In the genomic region with DNA sequence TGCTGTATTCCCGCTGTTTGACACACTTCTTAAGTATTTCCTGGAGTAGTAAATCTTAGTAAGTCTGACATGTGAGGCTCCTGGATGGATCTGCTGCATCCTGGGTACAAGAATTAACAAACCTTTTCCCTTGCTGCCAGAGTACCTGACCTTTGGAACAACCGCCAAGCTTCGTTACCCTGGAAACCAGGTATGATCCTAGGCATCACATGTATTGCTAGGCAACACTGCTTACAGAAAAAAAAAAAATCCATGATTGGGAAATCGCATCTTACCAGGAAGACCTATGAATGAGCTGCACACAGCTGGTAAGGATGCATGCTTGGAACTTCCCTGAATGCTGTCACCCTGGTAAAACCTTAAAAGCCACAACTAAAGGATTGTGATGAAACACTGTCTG, we compare ENCODE assay signal across 31 mouse cellular contexts. TPM values are rescaled to one million over a fixed set of nuclear protein-coding genes. Genes with fewer than 3 reads are reported as not detected.
DNase-seq lines count a peak whose midpoint lies in the region; ATAC-seq and TF ChIP-seq lines count a peak whose summit lies in the region.
"Had no signal": no experiment of that assay in that cellular context is flagged by ENCODE, and none has a peak within 500 bp of the region (broad histone marks: within the 10 kb centered on the region; RNA-seq: fewer than 3 reads in every experiment).

No protein-coding gene starts in this region.

- no peak overlapping the region for H3K9ac ChIP-seq in forebrain, embryonic 16.5 days (replicated peaks; ENCODE audit: low read depth, low read length)
- H3K9ac ChIP-seq in midbrain, embryonic 13.5 days (replicated peaks) = no peak overlapping the region
- no peak overlapping the region for H3K9ac ChIP-seq in intestine, embryonic 16.5 days (ENCODE audit: low read depth, low read length)
- H3K9ac ChIP-seq in midbrain, postnatal 0 days (replicated peaks; ENCODE audit: low read length, poor library complexity, severe bottlenecking) = no peak overlapping the region
- H3K9ac ChIP-seq: embryonic facial prominence, embryonic 15.5 days; forebrain, embryonic 15.5 days; heart, embryonic 12.5 days; hindbrain, embryonic 15.5 days; kidney, embryonic 15.5 days; limb, embryonic 12.5 days; liver, postnatal 0 days; neural tube, embryonic 12.5 days had no signal

- no peak for TF ChIP-seq CTCF in midbrain, postnatal 0 days (IDR thresholded peaks at IDR 0.05)

- no peak overlapping the region for H3K27ac ChIP-seq in forebrain, embryonic 16.5 days (ENCODE audit: low read length)
- H3K27ac ChIP-seq in forebrain, embryonic 10.5 days = no peak overlapping the region
- H3K27ac ChIP-seq in midbrain, embryonic 13.5 days = peak overlapping the region; percentile 51; the same call in 1 of the 2 replicates
- no peak overlapping the region for H3K27ac ChIP-seq in midbrain, embryonic 10.5 days (replicated peaks)
- H3K27ac ChIP-seq in intestine, embryonic 16.5 days (ENCODE audit: low read length) = no peak overlapping the region
- H3K27ac ChIP-seq in midbrain, postnatal 0 days (ENCODE audit: low read depth, low read length) = peak overlapping the region; percentile 32; the same call in 1 of the 2 replicates
- H3K27ac ChIP-seq: embryonic facial prominence, embryonic 10.5 days; embryonic facial prominence, embryonic 15.5 days; forebrain, embryonic 15.5 days; heart, adult 2 months; hindbrain, embryonic 15.5 days; kidney, embryonic 15.5 days; layer of hippocampus, adult 2 months; left cerebral cortex, adult 2 months; limb, embryonic 12.5 days; neural tube, embryonic 12.5 days had no signal

- H3K4me3 ChIP-seq in forebrain, embryonic 16.5 days (replicated peaks; ENCODE audit: low read length) = no peak overlapping the region
- no peak overlapping the region for H3K4me3 ChIP-seq in forebrain, embryonic 10.5 days
- H3K4me3 ChIP-seq in midbrain, embryonic 13.5 days (replicated peaks) = no peak overlapping the region
- H3K4me3 ChIP-seq in midbrain, embryonic 10.5 days = no peak overlapping the region
- no peak overlapping the region for H3K4me3 ChIP-seq in intestine, embryonic 16.5 days (ENCODE audit: low read length)
- no peak overlapping the region for H3K4me3 ChIP-seq in midbrain, postnatal 0 days (ENCODE audit: low read depth, low read length)
- H3K4me3 ChIP-seq: embryonic facial prominence, embryonic 10.5 days; embryonic facial prominence, embryonic 15.5 days; forebrain, embryonic 15.5 days; heart, adult 2 months; heart, embryonic 12.5 days; hindbrain, embryonic 15.5 days; kidney, embryonic 15.5 days; layer of hippocampus, adult 2 months; left cerebral cortex, adult 2 months; limb, embryonic 12.5 days; neural tube, embryonic 12.5 days had no signal

- no peaks in the 10 kb centered on the region for H3K9me3 ChIP-seq in forebrain, embryonic 16.5 days (ENCODE audit: control insufficient read depth, low read length)
- H3K9me3 ChIP-seq in forebrain, embryonic 10.5 days = no peaks in the 10 kb centered on the region
- 0 out of 2 replicates have a peak, but pooled peaks cover 6% of the 10 kb centered on the region for H3K9me3 ChIP-seq in midbrain, embryonic 13.5 days
- H3K9me3 ChIP-seq in midbrain, embryonic 10.5 days (replicated peaks) = no peaks in the 10 kb centered on the region
- peaks cover 7% of the 10 kb centered on the region; the same call in 1 of the 2 replicates for H3K9me3 ChIP-seq in intestine, embryonic 16.5 days (ENCODE audit: control insufficient read depth, low read length)
- H3K9me3 ChIP-seq in midbrain, postnatal 0 days (ENCODE audit: low read length) = no peaks in the 10 kb centered on the region
- H3K9me3 ChIP-seq: embryonic facial prominence, embryonic 10.5 days; embryonic facial prominence, embryonic 15.5 days; forebrain, embryonic 15.5 days; hindbrain, embryonic 15.5 days; kidney, embryonic 15.5 days; limb, embryonic 12.5 days; neural tube, embryonic 12.5 days had no signal

- no peak for DNase-seq in forebrain, embryonic 10.5 days (ENCODE audit: extremely low spot score, low spot score)
- no peak for DNase-seq in midbrain, embryonic 10.5 days (ENCODE audit: low spot score)
- peak; percentile 46 for DNase-seq in midbrain, postnatal 0 days (ENCODE audit: low spot score)
- no peak for DNase-seq in kidney, postnatal 25 days
- DNase-seq: adrenal gland, postnatal 14 days; cerebellum, adult 18-20 months; cerebellum, postnatal 14 days; heart, adult 2 months; heart, postnatal 4 days; kidney, adult 18-20 months; kidney, postnatal 36 days; liver, postnatal 0 days; lung, postnatal 4 days; thymus, postnatal 4 days had no signal

- WGBS in forebrain, embryonic 16.5 days = 77% methylated on average over 4 of the region's 4 CpGs
- 93% methylated on average over 4 of the region's 4 CpGs for WGBS in forebrain, embryonic 10.5 days
- WGBS in midbrain, embryonic 13.5 days = 82% methylated on average over 4 of the region's 4 CpGs
- WGBS in midbrain, embryonic 10.5 days = 93% methylated on average over 4 of the region's 4 CpGs
- WGBS in intestine, embryonic 16.5 days = 51% methylated on average over 4 of the region's 4 CpGs
- 64% methylated on average over 4 of the region's 4 CpGs for WGBS in midbrain, postnatal 0 days

- no peaks in the 10 kb centered on the region for H3K36me3 ChIP-seq in forebrain, embryonic 16.5 days (ENCODE audit: control insufficient read depth, insufficient read depth)
- peaks cover 8% of the 10 kb centered on the region; the same call in 1 of the 2 replicates for H3K36me3 ChIP-seq in forebrain, embryonic 10.5 days (replicated peaks)
- H3K36me3 ChIP-seq in midbrain, embryonic 13.5 days = peaks cover 6% of the 10 kb centered on the region; the same call in 1 of the 2 replicates
- H3K36me3 ChIP-seq in midbrain, embryonic 10.5 days = peaks cover 5% of the 10 kb centered on the region; the same call in 1 of the 2 replicates
- H3K36me3 ChIP-seq in intestine, embryonic 16.5 days (ENCODE audit: control insufficient read depth, insufficient read depth, low read length) = no peaks in the 10 kb centered on the region
- H3K36me3 ChIP-seq in midbrain, postnatal 0 days (ENCODE audit: insufficient read depth, low read length) = no peaks in the 10 kb centered on the region
- H3K36me3 ChIP-seq: embryonic facial prominence, embryonic 10.5 days; embryonic facial prominence, embryonic 15.5 days; forebrain, embryonic 15.5 days; hindbrain, embryonic 15.5 days; kidney, embryonic 15.5 days; limb, embryonic 12.5 days; neural tube, embryonic 12.5 days had no signal

- no peaks in the 10 kb centered on the region for H3K4me1 ChIP-seq in forebrain, embryonic 16.5 days (replicated peaks; ENCODE audit: control insufficient read depth, insufficient read depth, low read length)
- peaks cover 8% of the 10 kb centered on the region; the same call in 1 of the 2 replicates for H3K4me1 ChIP-seq in forebrain, embryonic 10.5 days
- peaks cover 11% of the 10 kb centered on the region for H3K4me1 ChIP-seq in midbrain, embryonic 13.5 days (replicated peaks)
- H3K4me1 ChIP-seq in midbrain, embryonic 10.5 days = peaks cover 16% of the 10 kb centered on the region
- H3K4me1 ChIP-seq in intestine, embryonic 16.5 days (ENCODE audit: control insufficient read depth, insufficient read depth, low read length) = no peaks in the 10 kb centered on the region
- peaks cover 8% of the 10 kb centered on the region; the same call in 1 of the 2 replicates for H3K4me1 ChIP-seq in midbrain, postnatal 0 days (ENCODE audit: insufficient read depth, low read length)
- H3K4me1 ChIP-seq: embryonic facial prominence, embryonic 10.5 days; embryonic facial prominence, embryonic 15.5 days; forebrain, embryonic 15.5 days; hindbrain, embryonic 15.5 days; kidney, embryonic 15.5 days; limb, embryonic 12.5 days; neural tube, embryonic 12.5 days had no signal

- no peak overlapping the region for H3K4me2 ChIP-seq in forebrain, embryonic 16.5 days (ENCODE audit: low read length)
- H3K4me2 ChIP-seq in midbrain, embryonic 13.5 days (replicated peaks) = no peak overlapping the region
- H3K4me2 ChIP-seq in intestine, embryonic 16.5 days (ENCODE audit: low read depth, low read length) = no peak overlapping the region
- H3K4me2 ChIP-seq in midbrain, postnatal 0 days (ENCODE audit: low read depth, low read length, poor library complexity, severe bottlenecking) = no peak overlapping the region
- H3K4me2 ChIP-seq: embryonic facial prominence, embryonic 15.5 days; forebrain, embryonic 15.5 days; heart, embryonic 12.5 days; hindbrain, embryonic 15.5 days; kidney, embryonic 15.5 days; limb, embryonic 12.5 days; liver, embryonic 11.5 days; neural tube, embryonic 12.5 days had no signal

- ATAC-seq in forebrain, embryonic 16.5 days = 0 out of 2 replicates have a peak, but pooled peaks have one; percentile 26
- peak; percentile 63; the same call in 1 of the 2 replicates for ATAC-seq in midbrain, embryonic 13.5 days
- ATAC-seq in intestine, embryonic 16.5 days = peak; percentile 95
- ATAC-seq in midbrain, postnatal 0 days (ENCODE audit: low FRiP score) = peak; percentile 73
- no peak for ATAC-seq in megakaryocyte, adult 5-6 weeks (ENCODE audit: poor library complexity, severe bottlenecking)
- ATAC-seq: activated CD4-positive, CD25-positive, alpha-beta regulatory T cell, adult 4 months; forebrain, embryonic 15.5 days; liver, postnatal 0 days had no signal

- no peaks in the 10 kb centered on the region for H3K27me3 ChIP-seq in forebrain, embryonic 16.5 days (replicated peaks; ENCODE audit: control insufficient read depth, insufficient read depth, low read length)
- H3K27me3 ChIP-seq in forebrain, embryonic 10.5 days (ENCODE audit: poor library complexity, severe bottlenecking) = peaks cover 9% of the 10 kb centered on the region
- 0 out of 2 replicates have a peak, but pooled peaks cover 1% of the 10 kb centered on the region for H3K27me3 ChIP-seq in midbrain, embryonic 13.5 days
- H3K27me3 ChIP-seq in midbrain, embryonic 10.5 days (ENCODE audit: low read depth, poor library complexity, severe bottlenecking) = peaks cover 6% of the 10 kb centered on the region; the same call in 1 of the 2 replicates
- H3K27me3 ChIP-seq in intestine, embryonic 16.5 days (replicated peaks; ENCODE audit: control insufficient read depth, insufficient read depth, low read length) = no peaks in the 10 kb centered on the region
- no peaks in the 10 kb centered on the region for H3K27me3 ChIP-seq in midbrain, postnatal 0 days (ENCODE audit: insufficient read depth, low read length)
- H3K27me3 ChIP-seq: CH12.LX; embryonic facial prominence, embryonic 15.5 days; forebrain, embryonic 15.5 days; heart, embryonic 12.5 days; hindbrain, embryonic 15.5 days; kidney, embryonic 15.5 days; limb, embryonic 12.5 days; neural tube, embryonic 12.5 days had no signal

RNA-seq across cellular contexts. Expression of gene Ube2cbp, which starts 22.5 kb away (rescaled TPM):
- 4.6 and 5.1 TPM in 2 replicates for polyA plus RNA-seq in forebrain, embryonic 16.5 days (2015; fragmentation: Nextera tagmentation; extraction: Ambion mirVana)
- 8.0 and 8.3 TPM in 2 replicates for polyA plus RNA-seq in forebrain, embryonic 10.5 days (2016; fragmentation: Nextera tagmentation; extraction: Ambion mirVana)
- polyA plus RNA-seq in midbrain, embryonic 13.5 days (2015; fragmentation: Nextera tagmentation; extraction: Ambion mirVana) = 7.4 and 7.8 TPM in 2 replicates
- 6.6 and 9.1 TPM in 2 replicates for polyA plus RNA-seq in midbrain, embryonic 10.5 days (2016; fragmentation: Nextera tagmentation; extraction: Ambion mirVana)
- 4.0 and 4.7 TPM in 2 replicates for polyA plus RNA-seq in intestine, embryonic 16.5 days (2015; fragmentation: Nextera tagmentation; extraction: Ambion mirVana)
- total RNA-seq in midbrain, postnatal 0 days (2014; rRNA removed) = 8.4 and 10.3 TPM in 2 replicates
- polyA plus RNA-seq in midbrain, postnatal 0 days (2015; fragmentation: Nextera tagmentation; extraction: Ambion mirVana) = 7.2 and 7.7 TPM in 2 replicates
- total RNA-seq in megakaryocyte, adult 5-6 weeks (2015) = 0.47 and 0.93 TPM in 2 replicates
- total RNA-seq in megakaryocyte, adult 5-6 weeks (2017) = 0.53 and 0.92 TPM in 2 replicates

RNA-seq across cellular contexts. Expression of gene Dop1a, which starts 24.7 kb away (rescaled TPM):
- 35.9 and 40.8 TPM in 2 replicates for polyA plus RNA-seq in forebrain, embryonic 16.5 days (2015; fragmentation: Nextera tagmentation; extraction: Ambion mirVana)
- 9.2 and 9.8 TPM in 2 replicates for polyA plus RNA-seq in forebrain, embryonic 10.5 days (2016; fragmentation: Nextera tagmentation; extraction: Ambion mirVana)
- polyA plus RNA-seq in midbrain, embryonic 13.5 days (2015; fragmentation: Nextera tagmentation; extraction: Ambion mirVana) = 32.1 and 36.8 TPM in 2 replicates
- polyA plus RNA-seq in midbrain, embryonic 10.5 days (2016; fragmentation: Nextera tagmentation; extraction: Ambion mirVana) = 6.7 and 10.1 TPM in 2 replicates
- 9.9 and 10.5 TPM in 2 replicates for polyA plus RNA-seq in intestine, embryonic 16.5 days (2015; fragmentation: Nextera tagmentation; extraction: Ambion mirVana)
- 57.0 and 85.1 TPM in 2 replicates for total RNA-seq in midbrain, postnatal 0 days (2014; rRNA removed)
- 21.3 and 25.8 TPM in 2 replicates for polyA plus RNA-seq in midbrain, postnatal 0 days (2015; fragmentation: Nextera tagmentation; extraction: Ambion mirVana)
- total RNA-seq in megakaryocyte, adult 5-6 weeks (2015) = 24.4 and 37.7 TPM in 2 replicates
- 29.5 and 35.5 TPM in 2 replicates for total RNA-seq in megakaryocyte, adult 5-6 weeks (2017)

Comparison
In these comparisons a context has a peak if more than half of its experiments do, and no peak if none do; other contexts are left out.
1. H3K27ac ChIP-seq: peak in midbrain, embryonic 13.5 days (single experiment) and midbrain, postnatal 0 days (single experiment); none in forebrain, embryonic 16.5 days (single experiment), forebrain, embryonic 10.5 days (single experiment), midbrain, embryonic 10.5 days (single experiment) and intestine, embryonic 16.5 days (single experiment).